Mouse (Mus musculus) midbrain, embryonic 10.5 days (tissue): Measurements from ENCODE around the gene Usp1. TPM values are rescaled to one million over a fixed set of nuclear protein-coding genes. Genes with fewer than 3 reads are reported as not detected.
"Not testable (repeated sequence)": the region's sequence is repeated elsewhere in the genome, so short reads cannot be mapped to it uniquely, and the experiment has no call there.

Experiments used
- DNase-seq: peaks from one replicate; pipeline ENCODE4 v3.0.0-alpha.2; 2017; ENCODE audit warnings: low spot score
- H3K27ac ChIP-seq: fragments of 300-500 bp; sonication (generic); replicated peaks from 2 replicates; pipeline ENCODE4 v1.5.1; 2016; ENCODE audit warnings: mild to moderate bottlenecking
- H3K27me3 ChIP-seq: fragments of 300-500 bp; sonication (generic); 2 replicates; pipeline ENCODE4 v1.6.1; 2016; ENCODE audit warnings: low read depth, mild to moderate bottlenecking; ENCODE audit not compliant: poor library complexity, severe bottlenecking
- H3K36me3 ChIP-seq: fragments of 300-500 bp; sonication (generic); 2 replicates; pipeline ENCODE4 v1.6.1; 2016; ENCODE audit warnings: mild to moderate bottlenecking, moderate library complexity
- H3K4me1 ChIP-seq: fragments of 300-500 bp; sonication (generic); 2 replicates; pipeline ENCODE4 v1.6.1; 2016
- H3K4me3 ChIP-seq: fragments of 300-500 bp; sonication (generic); 2 replicates; pipeline ENCODE4 v1.5.1; 2016; ENCODE audit warnings: mild to moderate bottlenecking, moderate library complexity
- H3K9me3 ChIP-seq: fragments of 300-500 bp; sonication (generic); replicated peaks from 2 replicates; pipeline ENCODE4 v1.6.1; 2016; ENCODE audit warnings: mild to moderate bottlenecking
- WGBS: fragments of 180-500 bp; shearing (Covaris S2); methylation state at CpG from one replicate; pipeline ENCODE4 v1.1.7; 2016; 5-methylcytosine and 5-hydroxymethylcytosine counted together
- polyA plus RNA-seq: library from polyadenylated mRNA; unstranded; fragments of >200 nt; fragmentation: Nextera tagmentation; extraction: Ambion mirVana; gene quantifications from 2 replicates; pipeline ENCODE4 v1.2.1, GENCODE M21; 2016

Gene Usp1
- polyA plus RNA-seq, 1 experiment from 2014 or later, result 116 TPM

DNA sequence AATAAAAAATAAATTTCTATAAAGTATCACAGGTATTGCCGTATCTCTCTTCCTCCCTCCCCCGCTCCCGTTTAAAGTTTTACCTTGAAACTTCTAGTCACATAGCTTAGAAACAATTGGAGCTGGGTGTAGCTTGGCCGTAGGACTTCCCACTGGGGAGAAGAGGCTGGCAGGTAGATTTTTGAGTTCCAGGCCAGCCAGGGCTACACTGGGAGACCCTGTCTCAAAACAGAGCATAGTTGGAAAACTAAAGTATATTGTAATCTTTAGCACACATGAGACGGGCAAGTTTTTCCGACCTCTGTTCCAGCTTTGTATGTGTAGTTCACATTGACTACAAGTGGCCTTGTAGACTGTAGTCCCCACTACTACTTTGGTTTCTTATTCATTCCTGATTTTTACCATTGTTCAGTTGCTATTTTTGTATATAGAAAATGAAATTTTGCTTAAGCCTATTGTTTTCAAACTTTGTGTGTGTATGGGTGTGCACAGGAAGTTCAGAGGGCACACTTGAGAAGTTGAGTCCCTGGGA is 1.7 kb downstream of the Usp1 start:
- 48% methylated on average over 6 of the region's 6 CpGs for WGBS
- no peaks in the 10 kb centered on the region for H3K9me3 ChIP-seq
- peak overlapping the region; percentile 97 for H3K4me3 ChIP-seq
- H3K27ac ChIP-seq, result 0 out of 2 replicates have a peak overlapping the region, but pooled peaks have one; percentile 99
- no peak for DNase-seq
- peaks cover 31% of the 10 kb centered on the region for H3K36me3 ChIP-seq
- no peaks in the 10 kb centered on the region for H3K27me3 ChIP-seq
- H3K4me1 ChIP-seq, result peaks cover 25% of the 10 kb centered on the region

DNA sequence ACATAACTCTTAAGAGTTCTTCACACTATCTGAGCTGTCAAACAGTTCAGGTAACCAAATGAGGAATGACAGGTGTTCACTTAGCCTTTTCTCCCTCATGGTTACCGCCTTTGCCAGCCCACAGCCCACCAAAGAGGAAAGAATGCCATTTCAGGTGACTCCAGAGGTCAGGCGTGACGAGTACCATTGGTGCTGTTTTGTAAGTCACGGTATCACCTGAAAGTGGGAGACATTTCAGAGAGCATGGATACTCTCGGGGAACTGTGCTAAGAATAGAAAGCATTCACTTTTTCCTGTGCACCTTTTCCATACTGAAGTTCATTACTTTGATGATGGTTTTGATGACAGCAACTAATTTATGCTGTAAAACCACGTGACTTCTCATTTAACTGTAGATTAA is 12.4 kb downstream of the Usp1 start:
- WGBS, result 90% methylated on average over 6 of the region's 6 CpGs
- H3K9me3 ChIP-seq, result no peaks in the 10 kb centered on the region
- no peak for DNase-seq
- no peak overlapping the region for H3K27ac ChIP-seq
- H3K36me3 ChIP-seq, result peaks cover 94% of the 10 kb centered on the region
- no peaks in the 10 kb centered on the region for H3K4me1 ChIP-seq
- H3K4me3 ChIP-seq, result no peak overlapping the region
- no peaks in the 10 kb centered on the region for H3K27me3 ChIP-seq

DNA sequence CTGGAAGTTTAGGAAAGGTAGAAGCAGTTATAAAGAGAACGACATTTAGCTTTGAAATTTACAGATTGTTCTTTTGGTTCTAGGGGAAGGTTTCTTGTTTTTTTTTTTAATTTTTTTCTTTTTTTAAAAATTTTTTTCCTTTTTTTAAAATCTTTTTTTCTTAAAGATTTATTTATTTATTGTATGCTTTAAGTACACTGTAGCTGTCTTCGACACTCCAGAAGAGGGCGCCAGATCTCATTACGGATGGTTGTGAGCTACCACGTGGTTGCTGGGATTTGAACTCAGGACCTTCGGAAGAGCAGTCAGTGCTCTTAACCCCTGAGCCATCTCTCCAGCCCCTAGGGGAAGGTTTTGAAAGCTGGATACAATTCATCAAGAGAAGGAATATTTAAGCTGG is 14.6 kb downstream of the Usp1 start:
- DNase-seq, H3K4me1 ChIP-seq, H3K27ac ChIP-seq, H3K4me3 ChIP-seq, H3K27me3 ChIP-seq, H3K9me3 ChIP-seq: not testable (repeated sequence)
- peaks cover 89% of the 10 kb centered on the region for H3K36me3 ChIP-seq
- WGBS, result 91% methylated on average over 6 of the region's 6 CpGs

DNA sequence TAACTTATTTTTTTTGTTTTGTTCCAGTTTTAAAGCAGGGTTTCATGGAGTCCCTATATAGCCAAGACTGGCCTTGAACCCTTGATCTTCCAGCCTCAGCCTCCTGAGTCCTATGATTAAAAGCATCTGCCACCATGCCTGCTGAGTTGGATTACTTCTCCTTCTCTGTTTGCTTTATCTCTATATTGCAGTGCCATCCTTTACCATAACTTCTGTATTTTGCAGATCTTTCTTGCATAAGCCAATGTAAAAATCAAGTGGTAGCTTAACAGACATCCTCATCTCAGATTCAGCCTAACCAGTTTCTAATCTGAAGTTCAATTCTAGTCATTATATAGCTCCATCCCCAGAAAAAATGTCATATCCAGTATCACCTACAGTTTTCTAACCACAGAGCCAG is 27.0 kb downstream of the Usp1 start:
- H3K4me1 ChIP-seq, result no peaks in the 10 kb centered on the region
- no peak overlapping the region for H3K27ac ChIP-seq
- H3K36me3 ChIP-seq, result peaks cover 45% of the 10 kb centered on the region
- H3K27me3 ChIP-seq, result no peaks in the 10 kb centered on the region
- H3K4me3 ChIP-seq, result no peak overlapping the region
- no peaks in the 10 kb centered on the region for H3K9me3 ChIP-seq
- DNase-seq, result no peak

DNA sequence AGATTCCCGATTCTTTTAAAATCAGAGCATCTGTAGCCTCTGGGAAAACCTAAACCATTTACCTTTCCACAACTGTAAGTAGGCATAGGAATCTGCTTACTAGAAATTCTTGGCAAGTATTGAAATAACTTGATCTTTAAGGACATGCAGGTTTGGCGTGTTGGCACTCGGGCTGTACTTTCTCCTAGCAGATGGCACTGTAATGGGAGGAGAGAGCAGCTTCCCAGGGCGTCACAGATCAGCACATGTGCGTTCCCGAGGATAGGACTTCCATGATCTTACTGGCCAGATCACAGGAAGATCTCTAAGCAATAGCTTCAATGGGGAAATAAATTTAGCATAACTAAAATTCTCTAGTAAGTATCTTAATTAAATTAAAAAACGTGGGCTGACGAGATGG is 32.4 kb downstream of the Usp1 start:
- peaks cover 74% of the 10 kb centered on the region for H3K36me3 ChIP-seq
- no peak overlapping the region for H3K27ac ChIP-seq
- H3K9me3 ChIP-seq, result no peaks in the 10 kb centered on the region
- no peak for DNase-seq
- H3K4me3 ChIP-seq, result no peak overlapping the region
- WGBS, result 96% methylated on average over 8 of the region's 8 CpGs
- H3K4me1 ChIP-seq, result no peaks in the 10 kb centered on the region
- no peaks in the 10 kb centered on the region for H3K27me3 ChIP-seq

DNA sequence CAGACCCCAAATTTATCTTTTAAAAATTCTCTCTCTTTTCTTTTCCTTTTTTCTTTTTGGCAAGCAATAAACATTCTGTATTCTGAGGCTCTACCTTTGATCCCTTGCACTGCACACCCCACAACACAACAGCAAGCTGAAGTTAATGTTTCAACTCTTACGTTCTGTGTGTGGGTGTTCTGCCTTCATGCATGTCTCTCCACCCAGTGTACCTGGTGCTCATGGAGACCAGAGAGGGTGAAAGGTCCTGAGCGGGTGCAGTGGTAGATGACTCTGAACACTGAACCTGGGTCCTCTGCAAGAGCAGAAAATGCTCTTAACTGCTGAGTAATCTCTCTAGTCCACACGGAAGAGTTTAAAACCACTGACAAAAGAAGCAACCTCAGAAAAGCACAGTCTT is 36.6 kb downstream of the Usp1 start:
- Histone ChIP-seq H3K4me3 (no peak overlapping the region), H3K27ac (no peak overlapping the region), H3K9me3 (no peaks in the 10 kb centered on the region), H3K27me3 (no peaks in the 10 kb centered on the region), H3K4me1 (no peaks in the 10 kb centered on the region), H3K36me3 (peaks cover 89% of the 10 kb centered on the region)
- DNase-seq, result no peak
- WGBS, result 92% methylated on average over 3 of the region's 3 CpGs

DNA sequence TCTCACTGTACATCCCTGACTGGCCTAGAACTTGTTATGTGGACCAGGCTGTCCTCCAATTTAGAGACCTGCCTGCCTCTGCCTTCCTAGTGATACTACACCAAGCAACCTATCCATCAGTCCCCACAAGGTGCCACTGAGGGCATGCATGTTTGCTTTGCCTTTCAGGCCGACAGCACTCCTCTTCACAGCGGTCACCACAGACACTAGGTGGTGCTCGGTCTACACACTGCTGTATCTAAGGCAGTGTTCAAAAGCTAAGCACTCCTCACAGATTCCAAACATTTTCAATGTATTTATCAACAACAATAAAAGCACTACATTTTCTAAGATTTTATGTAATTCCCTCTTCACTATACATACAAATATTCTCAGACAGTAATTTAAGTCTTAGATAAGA is 46.3 kb downstream of the Usp1 start:
- Histone ChIP-seq H3K27ac (no peak overlapping the region), H3K27me3 (no peaks in the 10 kb centered on the region), H3K9me3 (no peaks in the 10 kb centered on the region), H3K4me1 (no peaks in the 10 kb centered on the region), H3K4me3 (no peak overlapping the region), H3K36me3 (peaks cover 97% of the 10 kb centered on the region)
- no peak for DNase-seq
- 89% methylated on average over 3 of the region's 3 CpGs for WGBS

DNA sequence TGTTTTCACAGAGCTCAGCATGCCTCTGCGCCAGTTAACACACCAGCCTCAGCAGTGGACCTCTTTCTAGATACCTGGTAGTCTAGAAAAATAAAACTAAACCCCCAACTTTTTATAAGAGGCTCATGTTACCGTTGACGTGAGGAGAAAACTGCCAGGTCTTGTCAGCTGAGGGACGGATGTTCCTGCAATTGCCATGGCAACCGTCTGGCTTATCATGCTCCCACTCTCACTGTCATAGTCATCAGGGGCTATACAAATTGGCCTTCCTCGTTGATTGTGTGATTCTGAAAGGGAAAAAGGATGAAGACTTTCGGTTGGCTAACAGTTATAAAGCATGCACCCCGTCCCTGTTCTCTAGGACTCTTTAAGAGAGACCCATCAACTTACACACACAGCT is 52.1 kb downstream of the Usp1 start:
- Histone ChIP-seq H3K4me3 (no peak overlapping the region), H3K27me3 (no peaks in the 10 kb centered on the region), H3K9me3 (no peaks in the 10 kb centered on the region), H3K36me3 (peaks cover 88% of the 10 kb centered on the region), H3K4me1 (0 out of 2 replicates have a peak, but pooled peaks cover 5% of the 10 kb centered on the region), H3K27ac (no peak overlapping the region)
- 73% methylated on average over 8 of the region's 8 CpGs for WGBS
- no peak for DNase-seq

DNA sequence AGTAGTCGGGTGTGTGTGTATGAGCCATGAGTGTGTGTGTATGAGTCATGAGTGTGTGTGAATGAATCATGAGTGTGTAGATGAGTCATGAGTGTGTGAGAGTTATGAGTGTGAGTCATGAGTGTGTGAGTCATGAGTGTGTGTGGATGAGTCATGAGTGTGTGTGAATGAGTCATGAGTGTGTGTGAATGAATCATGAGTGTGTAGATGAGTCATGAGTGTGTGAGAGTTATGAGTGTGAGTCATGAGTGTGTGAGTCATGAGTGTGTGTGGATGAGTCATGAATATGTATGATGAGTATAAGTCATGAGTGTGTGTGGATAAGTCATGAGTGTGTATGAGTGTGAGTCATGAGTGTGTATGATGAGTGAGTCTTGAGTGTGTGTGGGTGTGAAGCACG is 54.7 kb downstream of the Usp1 start:
- WGBS, result 94% methylated on average over 2 of the region's 2 CpGs
- H3K27ac ChIP-seq, H3K4me3 ChIP-seq, H3K9me3 ChIP-seq, DNase-seq, H3K4me1 ChIP-seq, H3K27me3 ChIP-seq: not testable (repeated sequence)
- H3K36me3 ChIP-seq, result peaks cover 78% of the 10 kb centered on the region

DNA sequence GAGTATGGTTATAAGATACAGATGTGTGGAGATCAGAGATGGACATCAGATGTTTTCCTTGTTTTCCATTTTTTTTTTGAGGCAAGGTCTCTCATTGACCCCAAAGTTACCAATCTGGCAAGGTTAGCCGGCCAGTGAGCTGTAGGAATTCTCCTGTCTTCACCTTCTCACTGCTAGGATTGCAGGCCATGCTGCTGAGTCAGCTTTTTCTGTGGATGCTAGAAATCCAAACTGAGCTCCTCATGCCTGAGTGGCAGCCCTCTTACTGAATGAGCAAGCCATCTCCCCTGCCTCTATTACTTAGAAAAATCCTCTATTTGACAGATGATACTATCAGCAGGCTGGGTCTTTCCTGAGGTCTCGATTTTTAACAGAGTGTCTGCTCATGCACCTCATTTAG is 55.1 kb downstream of the Usp1 start:
- H3K27me3 ChIP-seq, result no peaks in the 10 kb centered on the region
- no peaks in the 10 kb centered on the region for H3K9me3 ChIP-seq
- no peak overlapping the region for H3K27ac ChIP-seq
- peaks cover 78% of the 10 kb centered on the region for H3K36me3 ChIP-seq
- DNase-seq, result no peak
- 93% methylated on average over 2 of the region's 2 CpGs for WGBS
- 0 out of 2 replicates have a peak, but pooled peaks cover 5% of the 10 kb centered on the region for H3K4me1 ChIP-seq
- no peak overlapping the region for H3K4me3 ChIP-seq

DNA sequence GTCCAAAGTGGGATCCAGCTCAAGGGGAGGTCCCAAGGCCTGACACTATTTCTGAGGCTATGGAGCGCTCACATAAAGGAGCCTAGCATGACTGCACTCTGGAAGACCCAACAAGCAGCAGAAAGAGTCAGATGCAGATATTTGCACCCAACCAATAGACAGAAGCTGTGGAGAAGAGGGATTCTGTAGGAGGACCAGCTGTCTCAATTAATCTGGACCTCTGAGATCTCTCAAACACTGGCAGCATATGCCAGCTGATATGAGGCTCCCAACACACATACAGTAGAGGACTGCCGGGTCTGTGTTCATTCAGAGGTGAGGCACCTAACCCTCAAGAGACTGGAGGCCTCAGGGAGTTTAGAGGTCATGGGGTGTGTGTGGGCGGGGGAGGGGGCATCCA is 56.4 kb downstream of the Usp1 start:
- 88% methylated on average over 3 of the region's 3 CpGs for WGBS
- H3K27me3 ChIP-seq, H3K27ac ChIP-seq: not testable (repeated sequence)

DNA sequence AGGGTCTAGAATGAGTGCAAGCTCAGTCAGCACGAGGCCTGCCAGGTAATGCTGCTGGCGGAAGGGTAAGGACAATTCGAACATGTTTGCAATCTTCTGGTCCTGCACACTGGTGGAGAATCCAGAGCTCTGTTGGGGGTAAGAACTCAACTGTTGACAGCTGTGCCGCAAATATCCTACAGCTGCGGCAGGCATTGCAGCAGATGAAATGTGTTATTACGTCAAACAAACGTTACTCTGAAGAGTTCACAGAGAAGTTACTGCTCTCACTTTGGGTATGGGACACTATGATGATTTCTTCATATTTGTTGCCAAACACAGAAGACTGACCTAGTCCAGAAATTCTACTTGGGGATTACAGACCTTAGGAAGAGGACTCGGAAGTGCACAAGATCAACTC is 61.1 kb downstream of the Usp1 start:
- no peaks in the 10 kb centered on the region for H3K4me1 ChIP-seq
- 89% methylated on average over 8 of the region's 8 CpGs for whole genome bisulfite sequencing
- no peak for DNase-seq
- H3K27ac ChIP-seq, result no peak overlapping the region
- no peaks in the 10 kb centered on the region for H3K27me3 ChIP-seq
- H3K36me3 ChIP-seq, result peaks cover 79% of the 10 kb centered on the region
- H3K9me3 ChIP-seq, result no peaks in the 10 kb centered on the region
- no peak overlapping the region for H3K4me3 ChIP-seq

More for the DNA sequence above, 56.4 kb downstream of the Usp1 start:
- not testable (repeated sequence) for H3K4me1 ChIP-seq, H3K4me3 ChIP-seq, DNase-seq, H3K9me3 ChIP-seq
- peaks cover 79% of the 10 kb centered on the region for H3K36me3 ChIP-seq
